Mouse (Mus musculus) heart, embryonic 12.5 days (tissue): ENCODE results near the gene Spata31d1a. TPM values are rescaled to one million over a fixed set of nuclear protein-coding genes. Genes with fewer than 3 reads are reported as not detected.
"Not testable (repeated sequence)": the region's sequence is repeated elsewhere in the genome, so short reads cannot be mapped to it uniquely, and the experiment has no call there.

Source experiments
- ATAC-seq: fragments of 200-750 bp; cut with Nextera tagmentation; 2 replicates; pipeline ENCODE4 v1.8.0; 2017; ENCODE audit warnings: moderate TSS enrichment, moderate library complexity; ENCODE audit not compliant: insufficient number of reproducible peaks, low FRiP score
- H3K27ac ChIP-seq: fragments of 300-500 bp; sonication (generic); 2 replicates; pipeline ENCODE4 v1.5.1; 2016; ENCODE audit warnings: mild to moderate bottlenecking, moderate library complexity; ENCODE audit not compliant: poor library complexity, severe bottlenecking
- H3K27me3 ChIP-seq: fragments of 300-500 bp; sonication (generic); replicated peaks from 2 replicates; pipeline ENCODE4 v1.6.1; 2016; ENCODE audit warnings: mild to moderate bottlenecking, moderate library complexity
- H3K36me3 ChIP-seq: fragments of 300-500 bp; sonication (generic); 2 replicates; pipeline ENCODE4 v1.6.1; 2016; ENCODE audit warnings: mild to moderate bottlenecking, moderate library complexity
- H3K4me1 ChIP-seq: fragments of 300-500 bp; sonication (generic); replicated peaks from 2 replicates; pipeline ENCODE4 v1.6.1; 2016; ENCODE audit warnings: mild to moderate bottlenecking
- H3K4me2 ChIP-seq: fragments of 300-500 bp; sonication (generic); 2 replicates; pipeline ENCODE4 v1.6.1; 2016; ENCODE audit warnings: mild to moderate bottlenecking, moderate library complexity
- H3K4me3 ChIP-seq: fragments of 300-500 bp; sonication (generic); 2 replicates; pipeline ENCODE4 v1.5.1; 2016; ENCODE audit warnings: mild to moderate bottlenecking
- H3K9ac ChIP-seq: fragments of 300-500 bp; sonication (generic); 2 replicates; pipeline ENCODE4 v1.6.1; 2016; ENCODE audit warnings: mild to moderate bottlenecking, moderate library complexity
- H3K9me3 ChIP-seq: fragments of 300-500 bp; sonication (generic); replicated peaks from 2 replicates; pipeline ENCODE4 v1.6.1; 2016; ENCODE audit warnings: mild to moderate bottlenecking, moderate library complexity
- WGBS: fragments of 180-500 bp; shearing (Covaris S2); methylation state at CpG from one replicate; pipeline ENCODE4 v1.1.7; 2016; 5-methylcytosine and 5-hydroxymethylcytosine counted together
- polyA plus RNA-seq: library from polyadenylated mRNA; unstranded; fragments of >200 nt; fragmentation: Nextera tagmentation; extraction: Ambion mirVana; gene quantifications from 2 replicates; pipeline ENCODE4 v1.2.1, GENCODE M21; 2016

Spata31d1a gene
- polyA plus RNA-seq, 1 experiment from 2014 or later = not detected

DNA sequence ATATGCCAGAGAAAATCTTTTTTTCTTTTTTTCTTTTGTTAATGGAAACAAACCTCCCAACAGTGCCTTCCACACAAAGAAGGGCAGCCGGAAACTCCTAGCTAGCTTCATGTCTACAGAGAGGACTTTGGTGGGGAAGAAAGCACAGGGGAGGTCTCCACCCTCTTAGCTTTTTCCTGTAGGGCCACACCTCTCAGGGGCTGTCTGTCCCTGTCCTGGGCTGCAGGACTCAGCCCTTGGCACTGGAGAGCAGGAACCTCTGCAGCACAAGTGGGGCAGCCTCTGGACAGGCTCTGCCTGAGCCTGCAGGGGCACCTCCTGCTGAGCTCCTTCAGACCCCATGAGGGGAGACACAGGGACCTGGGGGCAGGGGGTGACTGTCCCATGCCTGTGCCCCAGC, 10.0 kb downstream of the Spata31d1a start:
- ATAC-seq = peak; percentile 48; the same call in 1 of the 2 replicates
- peaks cover 11% of the 10 kb centered on the region for H3K27me3 ChIP-seq
- peaks cover 12% of the 10 kb centered on the region for H3K4me1 ChIP-seq
- H3K9me3 ChIP-seq, H3K4me3 ChIP-seq, H3K9ac ChIP-seq, H3K27ac ChIP-seq, H3K4me2 ChIP-seq, H3K36me3 ChIP-seq: not testable (repeated sequence)
- WGBS = 43% methylated on average over 1 of the region's 1 CpGs

DNA sequence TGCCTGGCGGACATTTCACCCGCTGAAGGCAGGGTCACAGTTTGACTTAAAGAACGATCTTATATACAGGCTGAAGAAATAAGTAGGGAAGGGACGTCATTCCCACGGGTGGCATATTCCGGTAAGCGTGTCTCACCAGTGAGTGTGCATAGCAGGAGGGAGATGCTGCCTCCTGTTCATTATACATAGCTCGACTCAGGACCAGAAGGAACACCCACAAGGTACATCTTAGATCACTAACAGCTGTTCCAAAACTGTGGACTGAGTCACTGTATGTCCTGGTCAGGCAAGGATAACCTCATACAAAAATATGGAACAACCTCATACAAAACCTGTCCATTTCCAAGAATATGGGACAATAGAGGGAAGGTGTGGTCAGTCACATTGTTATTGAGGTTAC, 11.0 kb downstream of the Spata31d1a start:
- Histone ChIP-seq H3K27me3 (peaks cover 11% of the 10 kb centered on the region), H3K9me3 (no peaks in the 10 kb centered on the region), H3K36me3 (no peaks in the 10 kb centered on the region), H3K9ac (no peak overlapping the region), H3K4me1 (peaks cover 4% of the 10 kb centered on the region), H3K4me3 (no peak overlapping the region), H3K4me2 (no peak overlapping the region), H3K27ac (no peak overlapping the region)
- 90% methylated on average over 8 of the region's 8 CpGs for WGBS
- ATAC-seq = no peak

DNA sequence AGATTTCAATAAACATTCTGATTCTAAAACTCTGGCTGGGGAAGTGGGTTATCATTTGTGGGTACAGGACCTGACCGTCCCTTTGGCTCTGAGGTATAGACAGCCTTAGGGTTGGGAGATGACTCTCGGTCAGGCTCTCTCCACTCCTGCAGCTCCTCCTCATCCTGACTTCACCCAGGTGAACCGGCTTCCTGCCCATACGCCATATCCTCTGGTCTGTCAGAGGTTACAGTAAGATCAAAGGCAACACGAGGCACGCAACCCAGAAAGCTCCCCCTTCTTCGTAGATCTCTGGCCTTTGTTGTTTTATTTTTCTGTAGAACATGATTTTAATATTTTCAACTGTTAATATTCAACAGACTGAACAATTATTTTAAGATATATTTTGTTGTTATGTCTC, 14.3 kb downstream of the Spata31d1a start:
- H3K9me3 ChIP-seq = no peaks in the 10 kb centered on the region
- H3K4me2 ChIP-seq = no peak overlapping the region
- no peak for ATAC-seq
- no peak overlapping the region for H3K9ac ChIP-seq
- no peaks in the 10 kb centered on the region for H3K36me3 ChIP-seq
- no peak overlapping the region for H3K27ac ChIP-seq
- no peak overlapping the region for H3K4me3 ChIP-seq
- H3K27me3 ChIP-seq = no peaks in the 10 kb centered on the region
- 85% methylated on average over 7 of the region's 7 CpGs for WGBS
- H3K4me1 ChIP-seq = no peaks in the 10 kb centered on the region

DNA sequence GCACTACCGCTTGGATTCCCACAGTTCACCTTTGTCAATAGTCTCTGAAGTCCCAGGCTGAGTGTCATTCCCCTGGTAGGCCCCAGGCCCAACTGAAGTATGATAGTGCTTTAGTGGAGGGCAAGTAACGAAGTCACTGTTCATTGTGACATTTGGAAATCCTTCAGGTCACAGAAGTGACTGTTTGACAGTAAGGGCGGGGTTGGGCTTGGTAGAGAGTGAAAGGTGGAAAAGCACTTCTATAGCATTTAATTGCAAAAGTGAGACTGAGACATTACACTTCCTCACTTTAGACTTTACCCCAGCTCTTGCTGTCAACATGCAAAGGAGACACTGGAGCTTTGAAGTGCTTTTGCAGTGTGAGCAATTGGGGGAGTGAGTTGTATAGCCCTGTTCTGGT, 16.1 kb downstream of the Spata31d1a start, which contains the start of gene 4921517D22Rik:
4921517D22Rik (minus strand) TSS at position 101 of the 400 bp plus-strand sequence.
- H3K4me3 ChIP-seq = no peak within 1 kb of the TSS
- no peaks in the 10 kb centered on the region for H3K9me3 ChIP-seq
- H3K36me3 ChIP-seq = no peaks in the 10 kb centered on the region
- no peak within 1 kb of the TSS for H3K27ac ChIP-seq
- H3K9ac ChIP-seq = no peak within 1 kb of the TSS
- WGBS = 77% methylated on average over 3 of the region's 3 CpGs
- H3K4me1 ChIP-seq = 0 out of 2 replicates have a peak, but pooled peaks cover 4% of the 10 kb centered on the region
- no peaks in the 10 kb centered on the region for H3K27me3 ChIP-seq
- H3K4me2 ChIP-seq = no peak within 1 kb of the TSS
- no peak for ATAC-seq

DNA sequence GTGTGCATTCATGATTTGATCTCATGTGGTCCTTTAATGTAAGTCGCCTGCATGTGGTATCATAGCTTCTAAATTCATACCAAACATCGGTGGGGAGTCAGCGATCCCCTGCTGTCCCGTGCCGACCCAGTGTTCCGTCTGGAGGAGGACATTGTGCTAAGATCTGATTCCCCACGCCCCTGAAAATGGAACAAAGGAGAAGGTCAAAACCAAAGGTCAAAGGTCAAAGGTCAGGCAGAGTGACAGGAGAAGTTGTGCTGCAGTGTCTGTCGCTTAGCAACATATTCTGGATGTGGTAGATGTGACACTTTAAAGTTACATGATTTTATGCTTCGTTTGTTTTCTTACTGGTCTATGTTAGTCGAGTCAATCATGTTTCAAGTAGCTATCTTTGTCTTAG, 18.7 kb downstream of the Spata31d1a start:
- no peak for ATAC-seq
- Histone ChIP-seq H3K4me3 (no peak overlapping the region), H3K27me3 (no peaks in the 10 kb centered on the region), H3K27ac (no peak overlapping the region), H3K4me1 (peaks cover 10% of the 10 kb centered on the region; the same call in 1 of the 2 replicates), H3K9ac (no peak overlapping the region), H3K36me3 (no peaks in the 10 kb centered on the region), H3K9me3 (no peaks in the 10 kb centered on the region), H3K4me2 (no peak overlapping the region)
- WGBS = 83% methylated on average over 10 of the region's 10 CpGs

DNA sequence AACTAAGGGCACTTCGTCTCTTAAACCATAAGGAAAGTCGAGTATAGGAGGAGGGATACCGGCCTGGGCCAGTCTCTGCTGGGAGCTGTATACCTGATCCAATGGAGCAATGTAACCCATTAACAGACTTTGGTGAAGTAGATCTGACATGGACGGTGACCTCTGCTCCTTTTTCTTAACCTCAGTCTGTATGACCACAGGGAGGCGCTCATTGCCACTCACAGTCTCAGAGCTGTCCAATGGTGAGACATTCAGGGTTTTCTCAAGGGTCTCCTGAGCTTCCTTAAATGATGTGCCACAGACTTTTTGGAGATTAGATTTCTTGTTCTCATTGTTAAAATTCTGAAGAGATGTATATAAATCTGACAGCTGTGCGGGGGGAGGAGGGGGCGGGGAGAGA, 19.6 kb downstream of the Spata31d1a start:
- Histone ChIP-seq H3K4me1 (peaks cover 10% of the 10 kb centered on the region; the same call in 1 of the 2 replicates), H3K9ac (no peak overlapping the region), H3K4me3 (no peak overlapping the region), H3K4me2 (no peak overlapping the region), H3K36me3 (no peaks in the 10 kb centered on the region), H3K9me3 (no peaks in the 10 kb centered on the region), H3K27ac (no peak overlapping the region), H3K27me3 (no peaks in the 10 kb centered on the region)
- no peak for ATAC-seq
- 75% methylated on average over 7 of the region's 7 CpGs for WGBS

DNA sequence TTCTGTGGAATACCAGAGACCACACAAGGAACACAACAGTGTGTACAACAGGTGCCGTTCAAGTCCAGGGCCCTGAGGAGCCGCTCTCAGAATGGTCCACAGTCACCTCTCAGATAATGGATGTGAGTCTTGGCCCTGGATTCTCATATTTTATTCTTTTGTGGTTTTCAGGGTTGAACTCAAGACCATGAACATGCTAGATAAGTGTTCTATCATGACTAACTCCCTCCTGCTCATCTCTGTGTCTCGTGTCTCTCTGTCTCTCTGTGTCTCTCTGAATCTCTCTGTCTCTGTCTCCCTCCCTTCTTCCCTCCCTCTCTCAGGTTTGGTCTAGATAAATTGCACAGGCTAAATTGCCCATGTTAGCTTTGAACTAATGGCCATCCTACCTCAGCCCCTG, 20.3 kb downstream of the Spata31d1a start:
- no peaks in the 10 kb centered on the region for H3K27me3 ChIP-seq
- H3K27ac ChIP-seq = no peak overlapping the region
- peaks cover 10% of the 10 kb centered on the region; the same call in 1 of the 2 replicates for H3K4me1 ChIP-seq
- no peak for ATAC-seq
- no peaks in the 10 kb centered on the region for H3K9me3 ChIP-seq
- H3K4me2 ChIP-seq = no peak overlapping the region
- H3K36me3 ChIP-seq = no peaks in the 10 kb centered on the region
- H3K4me3 ChIP-seq = no peak overlapping the region
- no peak overlapping the region for H3K9ac ChIP-seq
- whole genome bisulfite sequencing = 84% methylated on average over 3 of the region's 3 CpGs

DNA sequence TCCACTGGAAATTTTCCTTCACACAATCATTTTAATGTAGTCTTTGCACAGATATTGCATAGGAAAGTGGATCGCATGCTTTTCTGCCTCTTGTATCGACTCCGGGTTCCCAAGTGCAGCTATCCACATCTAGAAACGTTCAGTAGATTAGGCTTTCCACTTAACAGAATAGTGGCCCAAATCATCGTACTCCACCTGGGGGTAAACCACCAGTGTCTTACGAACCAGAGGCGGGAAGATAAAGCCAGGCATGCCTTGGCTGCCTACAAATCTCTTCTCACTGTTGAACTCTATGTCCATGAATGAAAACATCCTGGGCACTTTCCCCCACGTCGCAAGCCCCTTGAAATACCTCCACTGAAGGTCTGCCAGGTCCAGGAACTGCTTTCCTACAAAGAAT, 20.8 kb downstream of the Spata31d1a start:
- H3K36me3 ChIP-seq = no peaks in the 10 kb centered on the region
- no peak overlapping the region for H3K4me3 ChIP-seq
- no peak overlapping the region for H3K4me2 ChIP-seq
- 62% methylated on average over 9 of the region's 9 CpGs for WGBS
- H3K4me1 ChIP-seq = peaks cover 10% of the 10 kb centered on the region; the same call in 1 of the 2 replicates
- no peaks in the 10 kb centered on the region for H3K9me3 ChIP-seq
- ATAC-seq = no peak
- no peaks in the 10 kb centered on the region for H3K27me3 ChIP-seq
- H3K27ac ChIP-seq = no peak overlapping the region
- H3K9ac ChIP-seq = no peak overlapping the region

DNA sequence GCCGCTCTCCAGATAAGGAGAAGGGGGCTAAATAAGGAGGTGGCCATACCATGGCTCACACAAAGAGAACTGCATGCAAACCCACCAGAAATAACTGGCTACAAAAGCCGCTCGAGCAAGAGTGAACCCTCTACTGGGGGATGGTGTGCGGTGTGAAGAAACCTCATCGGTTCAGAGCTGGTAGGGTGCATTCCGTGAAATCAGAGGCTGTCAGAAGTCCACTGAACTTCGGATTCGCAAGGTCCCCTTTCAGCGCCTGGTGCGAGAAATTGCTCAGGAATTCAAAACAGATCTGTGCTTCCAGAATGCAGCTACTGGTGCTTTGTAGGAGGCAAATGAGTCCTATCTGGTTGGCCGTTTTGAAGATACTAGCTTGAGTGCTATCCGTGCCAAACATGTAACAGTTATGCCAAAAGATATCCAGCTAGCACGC, 21.8 kb downstream of the Spata31d1a start:
- no peaks in the 10 kb centered on the region for H3K27me3 ChIP-seq

DNA sequence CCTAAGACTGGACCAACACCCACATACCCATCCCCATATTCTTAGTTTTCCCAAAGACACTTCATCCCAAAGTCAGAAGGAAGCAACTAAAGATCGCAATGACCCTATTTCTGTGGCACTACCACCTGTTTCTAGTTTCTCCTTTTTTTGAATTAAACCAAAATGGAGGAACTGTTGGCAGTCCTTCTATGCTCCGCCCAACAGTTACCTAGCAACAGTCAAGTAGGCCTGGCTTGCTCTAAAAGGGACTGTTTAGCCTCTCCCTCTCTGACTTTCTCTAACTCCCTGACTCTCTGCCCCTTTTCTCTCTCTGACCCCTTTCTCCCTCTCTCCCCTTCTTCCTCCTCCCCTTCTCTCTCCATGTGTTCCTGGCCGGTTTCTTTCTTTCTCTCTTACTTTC, 24.9 kb downstream of the Spata31d1a start:
- ATAC-seq = no peak

More for the DNA sequence above, 21.8 kb downstream of the Spata31d1a start:
- Histone ChIP-seq H3K4me2 (peak overlapping the region; percentile 67), H3K4me1 (peaks cover 10% of the 10 kb centered on the region; the same call in 1 of the 2 replicates), H3K9ac (peak overlapping the region; percentile 30; the same call in 1 of the 2 replicates), H3K27ac (peak overlapping the region; percentile 62), H3K4me3 (peak overlapping the region; percentile 26; the same call in 1 of the 2 replicates), H3K9me3 (no peaks in the 10 kb centered on the region), H3K36me3 (no peaks in the 10 kb centered on the region)
- ATAC-seq = peak; percentile 33; the same call in 1 of the 2 replicates
- 29% methylated on average over 13 of the region's 13 CpGs for WGBS

DNA sequence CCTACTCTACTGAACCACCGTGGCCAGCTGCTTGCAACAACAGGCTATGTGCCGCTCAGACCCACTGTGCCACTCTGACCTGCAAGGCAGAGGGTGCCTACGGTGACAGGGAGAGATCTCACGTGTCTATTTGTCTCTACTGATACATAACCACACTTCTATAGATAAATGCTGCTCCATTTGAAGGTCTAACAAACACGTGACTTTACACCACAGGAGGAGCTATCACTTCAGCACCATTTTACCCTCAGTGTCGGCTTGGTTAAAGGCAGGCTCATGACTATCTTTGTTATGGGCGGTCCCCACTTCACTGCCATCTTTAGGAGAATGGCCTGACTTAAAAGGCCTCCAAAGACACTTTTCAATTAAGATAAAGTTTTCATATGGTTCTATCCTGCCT, 27.5 kb downstream of the Spata31d1a start:
- H3K27ac ChIP-seq = no peak overlapping the region
- no peak for ATAC-seq
- no peak overlapping the region for H3K4me3 ChIP-seq
- peak overlapping the region; percentile 17; the same call in 1 of the 2 replicates for H3K4me2 ChIP-seq
- 11% methylated on average over 7 of the region's 7 CpGs for WGBS
- H3K4me1 ChIP-seq = peaks cover 5% of the 10 kb centered on the region; the same call in 1 of the 2 replicates
- H3K27me3 ChIP-seq = peaks cover 5% of the 10 kb centered on the region; the same call in 1 of the 2 replicates
- no peaks in the 10 kb centered on the region for H3K36me3 ChIP-seq
- H3K9ac ChIP-seq = no peak overlapping the region
- no peaks in the 10 kb centered on the region for H3K9me3 ChIP-seq

More for the DNA sequence above, 24.9 kb downstream of the Spata31d1a start:
- Histone ChIP-seq H3K4me2 (no peak overlapping the region), H3K36me3 (no peaks in the 10 kb centered on the region), H3K4me3 (no peak overlapping the region), H3K9me3 (no peaks in the 10 kb centered on the region), H3K4me1 (peaks cover 15% of the 10 kb centered on the region), H3K27ac (no peak overlapping the region), H3K9ac (no peak overlapping the region), H3K27me3 (peaks cover 5% of the 10 kb centered on the region; the same call in 1 of the 2 replicates)
- WGBS = 80% methylated on average over 3 of the region's 3 CpGs

DNA sequence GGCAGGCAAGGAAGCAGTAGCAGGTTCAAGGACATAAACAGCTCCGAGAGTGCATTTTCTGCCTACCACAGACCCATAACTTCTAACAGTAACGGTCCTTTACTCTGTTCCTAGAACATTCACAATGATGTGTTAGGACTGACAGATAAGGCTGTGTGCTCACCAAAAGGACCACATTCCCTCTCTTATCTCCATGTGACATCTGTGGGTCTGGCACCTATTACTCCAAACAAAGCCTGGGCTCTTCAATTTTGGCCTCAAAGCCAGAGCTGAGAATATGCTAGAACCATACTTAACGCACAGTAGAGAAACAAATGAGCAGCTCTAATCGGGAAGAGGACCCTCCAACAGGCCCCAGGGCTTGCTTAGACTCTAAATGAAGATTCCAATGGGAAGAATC, 30.2 kb downstream of the Spata31d1a start:
- Histone ChIP-seq H3K4me3 (no peak overlapping the region), H3K9me3 (no peaks in the 10 kb centered on the region), H3K36me3 (no peaks in the 10 kb centered on the region), H3K9ac (no peak overlapping the region), H3K27me3 (peaks cover 5% of the 10 kb centered on the region; the same call in 1 of the 2 replicates), H3K4me2 (no peak overlapping the region), H3K27ac (no peak overlapping the region), H3K4me1 (peaks cover 5% of the 10 kb centered on the region; the same call in 1 of the 2 replicates)
- ATAC-seq = no peak
- 49% methylated on average over 4 of the region's 4 CpGs for WGBS
